Mouse (Mus musculus) cerebellum, adult 2 months (tissue): Measurements from ENCODE around the gene Aldh1b1. TPM values are rescaled to one million over a fixed set of nuclear protein-coding genes. Genes with fewer than 3 reads are reported as not detected.

Source experiments
- DNase-seq, 2 experiments: peaks; one replicate each; pipeline ENCODE4 v3.0.0; 2021
- H3K27ac ChIP-seq: fragments of 200-500 bp; 2 replicates; pipeline ENCODE4 v1.5.1; 2012; ENCODE audit warnings: low read length, control low read depth, inconsistent platforms; ENCODE audit not compliant: insufficient read depth
- H3K27me3 ChIP-seq: fragments of 200-500 bp; 2 replicates; pipeline ENCODE4 v1.6.1; 2012; ENCODE audit warnings: inconsistent platforms, mild to moderate bottlenecking, low read length, moderate library complexity; ENCODE audit not compliant: control insufficient read depth, insufficient read depth
- H3K4me1 ChIP-seq: fragments of 200-500 bp; 2 replicates; pipeline ENCODE4 v1.6.1; 2011; ENCODE audit warnings: low read length; ENCODE audit not compliant: control insufficient read depth, insufficient read depth
- H3K4me3 ChIP-seq: fragments of 200-500 bp; replicated peaks from 2 replicates; pipeline ENCODE3; 2011; ENCODE audit warnings: mild to moderate bottlenecking, low read depth, low read length, control low read depth; ENCODE audit not compliant: insufficient read depth
- CTCF ChIP-seq: fragments of 200-500 bp; IDR thresholded peaks from 2 replicates; pipeline ENCODE4 v1.5.1; 2011; ENCODE audit warnings: low read depth, mild to moderate bottlenecking, control low read depth, low read length, moderate library complexity, borderline replicate concordance; ENCODE audit not compliant: insufficient read depth
- POLR2A ChIP-seq: fragments of 200-500 bp; IDR thresholded peaks from 2 replicates; pipeline ENCODE4 v1.6.1; 2011; ENCODE audit warnings: low read length, control low read depth, borderline replicate concordance; ENCODE audit not compliant: insufficient read depth
- WGBS: fragments of 180-500 bp; shearing (Covaris S2); methylation state at CpG from one replicate; pipeline ENCODE4 v1.1.7; 2018; 5-methylcytosine and 5-hydroxymethylcytosine counted together
- polyA plus RNA-seq: library from polyadenylated mRNA; depleted of rRNA; stranded (reverse); fragments of >200 nt; gene quantifications from 2 replicates; pipeline ENCODE4 v1.2.3, GENCODE M21; 2012

Aldh1b1 gene
- polyA plus RNA-seq, 1 experiment: 2.7 TPM

DNA sequence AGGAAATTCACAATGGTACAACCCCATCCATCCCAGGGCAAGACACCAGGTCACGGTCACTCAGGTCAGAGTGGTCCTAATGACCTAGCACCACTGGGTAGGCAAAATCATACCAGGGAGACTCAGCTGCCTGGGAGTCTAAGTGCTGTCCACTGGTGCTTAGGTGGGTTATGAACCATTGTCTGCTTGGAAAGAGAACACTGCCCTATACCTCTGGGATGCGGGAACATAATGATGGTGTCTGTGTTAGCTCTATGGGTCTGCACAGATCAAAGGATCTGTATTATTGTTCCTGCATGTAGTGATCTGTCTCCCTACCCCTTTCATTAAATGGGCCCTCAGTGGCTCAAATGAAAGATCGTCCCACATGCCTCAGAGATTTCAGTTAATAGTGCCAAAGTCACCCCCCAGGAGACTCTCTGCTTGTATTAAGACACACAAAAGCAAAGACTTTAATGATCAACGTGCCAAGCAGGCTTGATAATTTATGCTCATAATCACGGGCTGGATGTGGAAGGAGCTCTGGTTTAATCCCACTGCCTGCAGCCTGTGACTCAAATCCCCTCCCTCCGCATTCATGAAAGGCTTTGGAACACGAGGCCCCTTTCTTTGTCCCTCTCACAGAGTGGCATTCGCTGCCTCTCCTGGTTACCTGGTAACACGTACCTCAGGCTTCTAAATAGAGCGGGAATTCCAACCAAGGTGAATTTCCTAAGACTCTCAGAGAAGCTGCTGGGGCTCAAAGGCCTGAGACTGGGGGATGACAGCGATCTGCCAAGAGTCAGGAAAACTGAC lies 24.2 kb downstream of the Aldh1b1 start:
- TF ChIP-seq CTCF (no peak), POLR2A (no peak)
- 30% methylated on average over 11 of the region's 11 CpGs for WGBS
- Histone ChIP-seq H3K4me1 (no peaks in the 10 kb centered on the region), H3K4me3 (no peak overlapping the region), H3K27ac (no peak overlapping the region), H3K27me3 (peaks cover 4% of the 10 kb centered on the region; the same call in 1 of the 2 replicates)
- no peak for DNase-seq

DNA sequence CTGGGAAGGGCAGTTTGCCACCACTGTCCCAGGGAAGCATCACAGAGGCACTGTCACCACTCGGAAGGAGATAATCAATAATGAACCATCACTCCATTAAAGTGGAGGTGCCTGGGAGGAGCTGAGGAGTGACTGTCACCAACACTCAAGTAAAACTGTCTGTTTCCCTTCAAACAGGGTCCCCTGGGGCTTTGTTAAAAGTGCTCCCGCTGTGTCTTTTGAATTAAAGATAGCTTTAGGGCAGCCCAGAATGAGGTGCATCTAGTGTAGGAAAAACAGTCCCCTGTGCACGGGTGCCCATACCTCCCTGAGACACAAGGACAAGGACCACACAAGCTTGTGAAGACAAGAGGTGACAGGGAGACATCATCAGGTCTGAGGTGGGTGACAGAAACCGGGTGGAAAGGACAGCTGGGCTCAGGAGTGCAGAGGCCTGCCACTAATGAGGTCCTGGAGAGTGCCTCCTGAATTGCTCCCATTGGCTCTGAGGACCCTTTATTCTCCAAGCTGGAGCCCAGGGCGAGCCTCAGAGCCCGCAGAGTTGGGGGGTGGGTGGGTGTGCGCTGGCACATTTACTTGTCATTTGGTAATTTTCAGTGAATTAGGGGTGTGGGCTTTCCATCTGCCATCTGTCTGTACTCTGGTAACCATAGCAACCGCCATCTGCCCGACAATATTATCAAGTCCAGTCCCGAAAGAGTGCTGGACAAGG lies 25.4 kb downstream of the Aldh1b1 start:
- Histone ChIP-seq H3K4me1 (no peaks in the 10 kb centered on the region), H3K4me3 (no peak overlapping the region), H3K27ac (no peak overlapping the region), H3K27me3 (peaks cover 1% of the 10 kb centered on the region; the same call in 1 of the 2 replicates)
- DNase-seq: no peak
- WGBS: 5% methylated on average over 10 of the region's 10 CpGs
- TF ChIP-seq CTCF (no peak), POLR2A (no peak)

DNA sequence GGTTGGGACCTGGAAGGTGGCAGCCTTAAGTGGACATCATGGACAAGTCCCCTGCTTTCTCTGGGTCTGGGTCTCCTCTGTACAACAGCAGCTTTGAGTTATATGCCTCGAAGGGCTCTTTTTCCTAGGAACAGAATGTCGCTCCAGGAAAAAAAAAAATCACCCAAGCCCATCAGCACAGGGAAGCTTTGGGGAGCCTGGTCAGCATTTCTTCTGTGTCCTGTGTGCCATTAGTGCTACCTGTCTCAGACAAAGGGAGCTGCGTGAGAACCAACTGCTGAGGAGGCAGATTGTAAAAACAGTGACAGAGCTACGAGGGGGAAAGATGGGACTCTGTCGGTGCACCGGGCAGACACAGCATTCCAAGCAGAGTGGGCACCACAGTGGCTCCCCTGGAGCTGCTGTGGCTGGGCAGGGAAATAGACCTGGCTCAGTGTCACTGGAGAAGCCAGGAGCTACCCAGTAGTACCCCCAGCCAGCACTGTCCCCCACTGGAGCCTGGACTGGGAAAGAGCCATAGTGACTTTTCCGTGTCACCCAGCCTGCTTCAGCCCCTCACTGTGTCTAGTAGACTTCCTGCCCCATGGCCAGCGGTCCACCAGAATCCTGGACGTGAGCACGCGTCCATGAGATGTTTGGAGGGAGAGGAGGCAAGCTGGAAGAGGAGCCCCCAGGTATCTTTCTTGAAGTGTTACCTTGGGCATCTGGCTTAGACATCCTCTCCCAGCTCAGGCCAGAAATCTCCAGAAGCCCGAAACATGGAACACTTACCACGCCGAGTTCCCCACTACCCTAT lies 26.1 kb downstream of the Aldh1b1 start:
- no peak for DNase-seq
- 7% methylated on average over 14 of the region's 14 CpGs for WGBS
- Histone ChIP-seq H3K27me3 (peaks cover 1% of the 10 kb centered on the region; the same call in 1 of the 2 replicates), H3K4me3 (no peak overlapping the region), H3K27ac (no peak overlapping the region), H3K4me1 (no peaks in the 10 kb centered on the region)
- no peak for TF ChIP-seq POLR2A
- TF ChIP-seq CTCF: no peak

DNA sequence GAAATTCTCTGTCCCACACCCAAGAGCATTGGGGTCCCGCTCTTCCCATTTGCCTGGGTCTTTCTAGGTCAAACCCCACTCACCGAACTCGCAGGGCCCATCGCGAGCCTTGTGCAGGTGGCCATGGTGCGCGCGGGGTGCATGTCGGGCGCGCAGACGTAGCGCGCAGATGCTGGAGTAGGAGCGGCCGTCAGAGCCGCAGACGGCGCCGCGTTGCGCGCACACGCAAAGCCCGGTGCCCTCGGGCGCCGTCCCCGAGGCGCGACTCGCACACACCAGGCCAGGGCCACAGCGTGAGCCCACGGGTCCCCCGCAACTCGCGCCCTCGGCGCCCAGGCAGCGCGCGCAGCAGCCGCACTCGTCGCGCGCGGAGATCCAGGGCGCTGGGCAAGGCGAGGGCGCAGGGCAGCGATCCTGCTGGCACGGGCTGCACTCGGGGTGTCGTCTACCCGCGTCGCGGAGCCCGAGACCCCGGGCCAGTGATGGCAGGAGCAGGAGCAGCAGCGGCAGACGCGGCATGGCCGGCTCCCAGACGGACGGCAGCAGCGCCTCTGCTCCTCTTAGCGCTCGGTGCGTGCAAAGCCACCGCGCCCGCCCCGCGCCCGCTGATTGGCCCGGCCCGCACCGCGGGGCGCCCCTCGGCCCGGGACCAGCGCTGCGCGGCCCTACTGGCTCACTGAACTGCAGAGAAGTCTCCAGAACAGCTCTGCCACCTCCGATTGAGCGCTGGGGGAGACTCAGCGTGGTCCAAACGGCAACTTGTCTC lies 27.6 kb downstream of the Aldh1b1 start, which contains the start of gene Igfbpl1:
Gene Igfbpl1 (minus strand): TSS at position 649 of the 766 bp plus-strand sequence.
- Histone ChIP-seq H3K27me3 (peaks cover 1% of the 10 kb centered on the region; the same call in 1 of the 2 replicates), H3K27ac (no peak within 1 kb of the TSS), H3K4me1 (no peaks in the 10 kb centered on the region), H3K4me3 (no peak within 1 kb of the TSS)
- no peak for DNase-seq
- 1% methylated on average over 90 of the region's 91 CpGs for WGBS
- no peak for TF ChIP-seq POLR2A
- no peak for TF ChIP-seq CTCF

DNA sequence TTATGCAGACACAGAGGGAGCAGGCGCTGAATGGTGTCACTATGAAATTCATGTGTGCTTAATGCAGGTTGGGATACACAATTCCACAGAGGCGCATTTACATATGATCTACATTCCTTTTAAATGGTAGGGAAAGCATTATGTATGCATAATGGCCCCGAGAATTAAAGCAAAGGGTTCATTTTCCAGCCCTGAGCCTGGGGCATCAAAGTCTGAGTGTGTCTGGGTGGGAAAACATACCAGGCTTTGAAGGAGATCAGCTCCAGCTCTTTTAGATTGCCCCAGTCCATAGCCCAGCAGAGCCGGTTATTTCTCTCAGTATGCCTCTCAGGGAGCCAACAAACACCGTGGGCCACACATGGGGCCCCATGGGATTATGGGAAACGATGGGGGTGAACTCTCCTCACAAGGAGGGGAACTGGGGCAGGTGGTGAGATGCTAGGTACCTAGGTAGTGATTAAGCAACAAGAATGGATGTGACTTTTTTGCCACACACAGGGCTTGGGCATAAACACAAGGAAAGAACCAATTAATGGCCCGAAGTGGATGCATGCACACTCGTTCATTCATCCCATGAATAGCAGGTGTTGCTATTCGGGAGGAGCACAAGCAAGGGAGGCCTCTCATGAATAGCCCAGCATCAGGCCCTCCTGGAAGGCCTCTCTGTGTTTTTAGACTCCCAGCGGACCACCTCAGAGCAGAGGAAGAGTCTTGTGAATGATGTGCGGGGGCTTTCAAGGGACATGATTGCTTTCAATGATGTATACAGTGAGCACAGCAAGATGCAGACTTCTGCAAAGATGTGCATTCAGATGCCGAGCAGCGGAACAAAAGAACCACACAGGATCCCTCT lies 31.3 kb downstream of the Aldh1b1 start:
- no peak for DNase-seq
- H3K27ac ChIP-seq: no peak overlapping the region
- no peaks in the 10 kb centered on the region for H3K4me1 ChIP-seq
- no peak for TF ChIP-seq POLR2A
- TF ChIP-seq CTCF: no peak
- no peak overlapping the region for H3K4me3 ChIP-seq
- H3K27me3 ChIP-seq: peaks cover 1% of the 10 kb centered on the region; the same call in 1 of the 2 replicates
- WGBS: 48% methylated on average over 13 of the region's 13 CpGs

DNA sequence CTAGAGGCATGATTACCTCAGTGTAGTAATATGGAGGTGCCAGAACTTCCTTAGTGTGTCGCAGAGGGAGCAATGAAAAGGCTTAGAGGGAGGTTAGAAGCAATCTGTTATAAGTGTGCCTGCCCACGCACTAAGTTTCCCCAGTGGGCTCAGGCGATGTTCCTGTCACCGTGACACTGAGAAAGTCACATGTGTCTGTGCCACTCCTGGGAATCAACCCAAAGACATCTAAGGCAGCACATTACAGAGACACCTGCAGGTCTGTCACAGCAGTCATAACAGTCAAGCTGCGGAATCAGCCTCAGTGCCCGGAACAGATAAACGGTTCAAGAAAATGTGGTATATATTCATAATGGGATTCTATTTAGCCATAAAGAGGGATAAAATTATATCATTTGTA lies 33.2 kb downstream of the Aldh1b1 start:
- DNase-seq: no peak
- WGBS: 74% methylated on average over 7 of the region's 7 CpGs

More for the DNA sequence above, 33.2 kb downstream of the Aldh1b1 start:
- Histone ChIP-seq H3K4me3 (no peak overlapping the region), H3K4me1 (no peaks in the 10 kb centered on the region), H3K27me3 (no peaks in the 10 kb centered on the region; the same call in 1 of the 2 replicates), H3K27ac (no peak overlapping the region)
- TF ChIP-seq POLR2A: no peak
- no peak for TF ChIP-seq CTCF
